8 mouse cellular contexts compared by ENCODE assay signal in the genomic region with DNA sequence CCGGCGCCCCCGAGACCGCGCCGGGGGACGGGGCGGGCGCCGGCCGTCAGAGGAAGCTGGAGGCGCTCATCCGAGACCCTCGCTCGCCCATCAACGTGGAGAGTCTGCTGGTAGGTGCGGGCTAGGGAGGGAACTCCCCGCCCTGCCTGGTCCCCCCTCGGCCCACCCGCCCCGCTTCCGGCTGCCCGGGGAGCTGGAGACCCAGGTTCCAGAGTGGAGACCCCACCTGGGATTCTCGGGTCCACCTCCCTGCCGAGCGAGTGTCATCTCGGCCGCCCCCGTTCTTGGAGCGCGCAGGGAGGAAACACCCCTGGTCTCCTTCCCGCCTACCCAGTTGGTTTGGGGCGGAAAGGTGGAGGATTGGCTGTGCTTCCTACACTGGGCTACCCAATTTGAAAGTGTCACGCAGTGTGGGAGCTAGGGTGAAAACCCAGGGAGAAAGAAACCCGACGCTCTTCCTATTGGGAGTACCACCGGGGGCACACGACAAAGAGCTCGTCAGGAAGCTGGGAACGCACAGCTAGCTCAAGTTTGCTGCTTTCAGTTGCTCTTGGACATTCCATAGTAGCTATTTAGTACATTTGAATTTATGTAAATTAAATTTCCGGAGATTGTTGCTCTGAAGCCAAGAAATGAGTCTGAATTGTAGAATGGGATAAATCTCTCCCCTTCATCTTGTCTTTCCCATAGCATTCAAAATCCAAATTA. TPM values are rescaled to one million over a fixed set of nuclear protein-coding genes. Genes with fewer than 3 reads are reported as not detected.
DNase-seq lines count a peak whose midpoint lies in the region; ATAC-seq and TF ChIP-seq lines count a peak whose summit lies in the region.

No protein-coding gene starts in this region.

- no peaks in the 10 kb centered on the region for H3K36me3 ChIP-seq in E14TG2a.4 (ENCODE audit: insufficient read depth, low read length)
- no peaks in the 10 kb centered on the region for H3K36me3 ChIP-seq in forebrain, embryonic 13.5 days (ENCODE audit: poor library complexity, severe bottlenecking)
- no peaks in the 10 kb centered on the region for H3K36me3 ChIP-seq in liver, embryonic 15.5 days (replicated peaks)
- H3K36me3 ChIP-seq in neural tube, embryonic 14.5 days (ENCODE audit: control insufficient read depth, insufficient read depth, low read length) = no peaks in the 10 kb centered on the region

- H3K9ac ChIP-seq in forebrain, embryonic 13.5 days = peak overlapping the region; percentile 85
- peak overlapping the region; percentile 94 for H3K9ac ChIP-seq in liver, embryonic 15.5 days
- peak overlapping the region; percentile 89 for H3K9ac ChIP-seq in neural tube, embryonic 14.5 days (replicated peaks; ENCODE audit: low read depth, low read length)

- DNase-seq in 3T3-L1 (ENCODE audit: low read depth, low spot score) = peak; percentile 60
- DNase-seq in cerebellum, adult 11 months = peak; percentile 53
- DNase-seq in urinary bladder, postnatal 36 days (ENCODE audit: low spot score in 2 of 2) = peak; percentile 40 to 46

- TF ChIP-seq CTCF in E14TG2a.4 (conservative IDR thresholded peaks at IDR 0.05; ENCODE audit: low read length) = no peak

- H3K4me2 ChIP-seq in forebrain, embryonic 13.5 days = peak overlapping the region; percentile 72
- H3K4me2 ChIP-seq in liver, embryonic 15.5 days = peak overlapping the region; percentile 82
- H3K4me2 ChIP-seq in neural tube, embryonic 14.5 days (ENCODE audit: low read depth, low read length) = peak overlapping the region; percentile 73

- peak; percentile 64 for ATAC-seq in forebrain, embryonic 13.5 days
- ATAC-seq in hematopoietic stem cell, adult 5-6 weeks (replicated peaks in 1 of 2; ENCODE audit: insufficient read depth in 1 of 2, low FRiP score in 2 of 2, low TSS enrichment in 1 of 2, low read depth in 1 of 2, poor library complexity in 2 of 2, severe bottlenecking in 2 of 2) = peak; percentile 20 to 23; a peak in 2 of 4 replicates
- ATAC-seq in liver, embryonic 15.5 days (ENCODE audit: insufficient read depth) = peak; percentile 53
- ATAC-seq in neural tube, embryonic 14.5 days (ENCODE audit: low read depth) = peak; percentile 80

- no peaks in the 10 kb centered on the region for H3K9me3 ChIP-seq in E14TG2a.4 (ENCODE audit: low read length)
- H3K9me3 ChIP-seq in forebrain, embryonic 13.5 days (replicated peaks) = no peaks in the 10 kb centered on the region
- H3K9me3 ChIP-seq in liver, embryonic 15.5 days (replicated peaks) = no peaks in the 10 kb centered on the region
- H3K9me3 ChIP-seq in neural tube, embryonic 14.5 days (ENCODE audit: control insufficient read depth, low read length) = no peaks in the 10 kb centered on the region

- peaks cover 7% of the 10 kb centered on the region; the same call in 1 of the 2 replicates for H3K27me3 ChIP-seq in E14TG2a.4 (ENCODE audit: insufficient read depth, low read length)
- no peaks in the 10 kb centered on the region for H3K27me3 ChIP-seq in forebrain, embryonic 13.5 days
- no peaks in the 10 kb centered on the region for H3K27me3 ChIP-seq in liver, embryonic 15.5 days
- H3K27me3 ChIP-seq in neural tube, embryonic 14.5 days (ENCODE audit: control insufficient read depth, insufficient read depth, low read length) = no peaks in the 10 kb centered on the region

- peak overlapping the region; percentile 90 for H3K4me3 ChIP-seq in E14TG2a.4 (replicated peaks; ENCODE audit: low read length)
- peak overlapping the region; percentile 88 for H3K4me3 ChIP-seq in forebrain, embryonic 13.5 days
- H3K4me3 ChIP-seq in liver, embryonic 15.5 days (replicated peaks) = peak overlapping the region; percentile 94
- H3K4me3 ChIP-seq in neural tube, embryonic 14.5 days (ENCODE audit: low read depth, low read length) = peak overlapping the region; percentile 82

- H3K4me1 ChIP-seq in E14TG2a.4 (replicated peaks; ENCODE audit: low read depth, low read length) = peaks cover 59% of the 10 kb centered on the region
- peaks cover 33% of the 10 kb centered on the region for H3K4me1 ChIP-seq in forebrain, embryonic 13.5 days
- H3K4me1 ChIP-seq in liver, embryonic 15.5 days (replicated peaks) = peaks cover 47% of the 10 kb centered on the region
- peaks cover 23% of the 10 kb centered on the region for H3K4me1 ChIP-seq in neural tube, embryonic 14.5 days (ENCODE audit: control insufficient read depth, insufficient read depth, low read length)

- peak overlapping the region; percentile 93 for H3K27ac ChIP-seq in forebrain, embryonic 13.5 days
- peak overlapping the region; percentile 93 for H3K27ac ChIP-seq in liver, embryonic 15.5 days (replicated peaks)
- peak overlapping the region; percentile 86 for H3K27ac ChIP-seq in neural tube, embryonic 14.5 days (ENCODE audit: low read depth, low read length)

- WGBS in forebrain, embryonic 13.5 days = under 1% methylated on average over 40 of the region's 41 CpGs
- WGBS in liver, embryonic 15.5 days (ENCODE audit: insufficient replicate concordance) = under 1% methylated on average over 33 of the region's 41 CpGs
- under 1% methylated on average over 30 of the region's 41 CpGs for WGBS in neural tube, embryonic 14.5 days

RNA-seq across cellular contexts. Expression of gene Rock2, which starts 0.7 kb away (rescaled TPM):
- polyA plus RNA-seq in forebrain, embryonic 13.5 days (2015; fragmentation: Nextera tagmentation; extraction: Ambion mirVana) = 12.5 and 13.5 TPM in 2 replicates
- total RNA-seq in hematopoietic stem cell, adult 5-6 weeks (2017) = 113 and 124 TPM in 2 replicates
- 5.6 and 6.3 TPM in 2 replicates for polyA plus RNA-seq in liver, embryonic 15.5 days (2015; fragmentation: Nextera tagmentation; extraction: Ambion mirVana)
- 17.9 and 20.3 TPM in 2 replicates for polyA plus RNA-seq in neural tube, embryonic 14.5 days (2014; fragmentation: Nextera tagmentation; extraction: Ambion mirVana)

Comparison
In these comparisons a context has a peak if more than half of its experiments do, and no peak if none do; other contexts are left out.
1. Peak in every context shown above with its lines: DNase-seq, ATAC-seq, H3K4me3 ChIP-seq and H3K27ac ChIP-seq.
2. ATAC-seq: peak in every context shown above with its lines; median percentile 80 in neural tube, embryonic 14.5 days; 64 in forebrain, embryonic 13.5 days; 53 in liver, embryonic 15.5 days; 22 in hematopoietic stem cell, adult 5-6 weeks.